Mouse (Mus musculus): ENCODE results near the gene Dimt1. TPM values are rescaled to one million over a fixed set of nuclear protein-coding genes. Genes with fewer than 3 reads are reported as not detected.

Dimt1 gene
- polyA plus RNA-seq, 1 experiment from 2014 or later: 44.1 TPM

- no peaks in the 10 kb centered on the region for H3K9me3 ChIP-seq
- ATAC-seq (ENCODE audit: borderline replicate concordance, extremely low read depth, low FRiP score, low TSS enrichment): peak; percentile 97
- WGBS: under 1% methylated on average over 84 of the region's 84 CpGs
These were observed 10.4 kb upstream of the Dimt1 start, which contains the start of gene Ipo11 for GRCm38 (mm10) chr13:106936256-106937137. TSS of gene Ipo11 (minus strand) at chr13:106936958.

GRCm38 (mm10) chr13:106937138-106937472, 9.8 kb upstream of the Dimt1 start:
- Histone ChIP-seq H3K9ac (peak overlapping the region; percentile 94; the same call in 1 of the 2 replicates), H3K27ac (no peak overlapping the region), H3K4me2 (peak overlapping the region; percentile 58), H3K27me3 (no peaks in the 10 kb centered on the region), H3K9me3 (no peaks in the 10 kb centered on the region), H3K4me1 (peaks cover 11% of the 10 kb centered on the region), H3K4me3 (peak overlapping the region; percentile 96), H3K36me3 (no peaks in the 10 kb centered on the region)
- no peak; the same call in 1 of the 2 replicates for ATAC-seq (ENCODE audit: borderline replicate concordance, extremely low read depth, low FRiP score, low TSS enrichment)
- 27% methylated on average over 7 of the region's 7 CpGs for WGBS

More at GRCm38 (mm10) chr13:106936256-106937137, 10.4 kb upstream of the Dimt1 start, which contains the start of gene Ipo11:
- Histone ChIP-seq H3K36me3 (no peaks in the 10 kb centered on the region), H3K4me2 (peak within 1 kb of the TSS; percentile 58), H3K27me3 (no peaks in the 10 kb centered on the region), H3K4me3 (peak within 1 kb of the TSS; percentile 96), H3K4me1 (peaks cover 11% of the 10 kb centered on the region), H3K27ac (peak within 1 kb of the TSS; percentile 81), H3K9ac (peak within 1 kb of the TSS; percentile 94)

GRCm38 (mm10) chr13:106941211-106941976, 5.5 kb upstream of the Dimt1 start:
- 28% methylated on average over 7 of the region's 7 CpGs for WGBS
- H3K9me3 ChIP-seq: no peaks in the 10 kb centered on the region
- H3K9ac ChIP-seq: no peak overlapping the region
- H3K36me3 ChIP-seq: no peaks in the 10 kb centered on the region
- H3K4me2 ChIP-seq: peak overlapping the region; percentile 16; the same call in 1 of the 2 replicates
- no peaks in the 10 kb centered on the region for H3K27me3 ChIP-seq
- no peak overlapping the region for H3K27ac ChIP-seq
- no peak for ATAC-seq (ENCODE audit: borderline replicate concordance, extremely low read depth, low FRiP score, low TSS enrichment)
- H3K4me3 ChIP-seq: peak overlapping the region; percentile 15; the same call in 1 of the 2 replicates
- H3K4me1 ChIP-seq: 0 out of 2 replicates have a peak, but pooled peaks cover 4% of the 10 kb centered on the region

- 67% methylated on average over 1 of the region's 1 CpGs for WGBS
- H3K4me3 ChIP-seq: no peak overlapping the region
These were observed 4.2 kb upstream of the Dimt1 start for GRCm38 (mm10) chr13:106942721-106943120.

GRCm38 (mm10) chr13:106945518-106945917, 1.4 kb upstream of the Dimt1 start:
- H3K27me3 ChIP-seq: no peaks in the 10 kb centered on the region
- no peak overlapping the region for H3K9ac ChIP-seq
- H3K4me1 ChIP-seq: peaks cover 8% of the 10 kb centered on the region
- H3K27ac ChIP-seq: no peak overlapping the region
- H3K4me2 ChIP-seq: no peak overlapping the region
- H3K9me3 ChIP-seq: no peaks in the 10 kb centered on the region
- peaks cover 8% of the 10 kb centered on the region for H3K36me3 ChIP-seq
- H3K4me3 ChIP-seq: no peak overlapping the region
- WGBS: 72% methylated on average over 9 of the region's 9 CpGs
- ATAC-seq (ENCODE audit: borderline replicate concordance, extremely low read depth, low FRiP score, low TSS enrichment): no peak

More at GRCm38 (mm10) chr13:106942721-106943120, 4.2 kb upstream of the Dimt1 start:
- Histone ChIP-seq H3K36me3 (no peaks in the 10 kb centered on the region), H3K4me1 (peaks cover 2% of the 10 kb centered on the region), H3K9ac (no peak overlapping the region), H3K4me2 (no peak overlapping the region), H3K27me3 (no peaks in the 10 kb centered on the region), H3K27ac (no peak overlapping the region), H3K9me3 (no peaks in the 10 kb centered on the region)
- no peak for ATAC-seq (ENCODE audit: borderline replicate concordance, extremely low read depth, low FRiP score, low TSS enrichment)

- Histone ChIP-seq H3K9ac (peak overlapping the region; percentile 80), H3K27me3 (no peaks in the 10 kb centered on the region), H3K9me3 (no peaks in the 10 kb centered on the region), H3K4me3 (peak overlapping the region; percentile 98), H3K27ac (no peak overlapping the region), H3K4me1 (peaks cover 8% of the 10 kb centered on the region), H3K4me2 (peak overlapping the region; percentile 63), H3K36me3 (peaks cover 25% of the 10 kb centered on the region)
- ATAC-seq (ENCODE audit: borderline replicate concordance, extremely low read depth, low FRiP score, low TSS enrichment): no peak
- 3% methylated on average over 6 of the region's 6 CpGs for WGBS
These were observed 656 bp downstream of the Dimt1 start for GRCm38 (mm10) chr13:106947583-106947982.

- no peaks in the 10 kb centered on the region for H3K4me1 ChIP-seq
- no peaks in the 10 kb centered on the region for H3K9me3 ChIP-seq
- 79% methylated on average over 3 of the region's 3 CpGs for WGBS
- no peak overlapping the region for H3K4me3 ChIP-seq
- peaks cover 75% of the 10 kb centered on the region for H3K36me3 ChIP-seq
- H3K27ac ChIP-seq: no peak overlapping the region
- H3K9ac ChIP-seq: no peak overlapping the region
- H3K4me2 ChIP-seq: no peak overlapping the region
- no peaks in the 10 kb centered on the region for H3K27me3 ChIP-seq
- no peak for ATAC-seq (ENCODE audit: borderline replicate concordance, extremely low read depth, low FRiP score, low TSS enrichment)
These were observed 8.0 kb downstream of the Dimt1 start for GRCm38 (mm10) chr13:106954880-106955279.

GRCm38 (mm10) chr13:106957554-106957953, 10.6 kb downstream of the Dimt1 start:
- WGBS: 83% methylated on average over 4 of the region's 4 CpGs
- Histone ChIP-seq H3K4me3 (no peak overlapping the region), H3K36me3 (peaks cover 71% of the 10 kb centered on the region)

GRCm38 (mm10) chr13:106958286-106958685, 11.4 kb downstream of the Dimt1 start:
- no peak overlapping the region for H3K27ac ChIP-seq
- 74% methylated on average over 3 of the region's 3 CpGs for WGBS
- no peaks in the 10 kb centered on the region for H3K27me3 ChIP-seq
- no peak for ATAC-seq (ENCODE audit: borderline replicate concordance, extremely low read depth, low FRiP score, low TSS enrichment)
- H3K4me1 ChIP-seq: no peaks in the 10 kb centered on the region
- H3K4me3 ChIP-seq: no peak overlapping the region
- no peak overlapping the region for H3K4me2 ChIP-seq
- H3K36me3 ChIP-seq: peaks cover 68% of the 10 kb centered on the region
- H3K9ac ChIP-seq: no peak overlapping the region
- no peaks in the 10 kb centered on the region for H3K9me3 ChIP-seq

More at GRCm38 (mm10) chr13:106957554-106957953, 10.6 kb downstream of the Dimt1 start:
- ATAC-seq (ENCODE audit: borderline replicate concordance, extremely low read depth, low FRiP score, low TSS enrichment): no peak
- no peak overlapping the region for H3K4me2 ChIP-seq
- H3K9me3 ChIP-seq: no peaks in the 10 kb centered on the region
- no peak overlapping the region for H3K27ac ChIP-seq
- no peaks in the 10 kb centered on the region for H3K27me3 ChIP-seq
- no peak overlapping the region for H3K9ac ChIP-seq
- H3K4me1 ChIP-seq: no peaks in the 10 kb centered on the region

- WGBS: 89% methylated on average over 3 of the region's 3 CpGs
- peaks cover 61% of the 10 kb centered on the region for H3K36me3 ChIP-seq
- no peaks in the 10 kb centered on the region for H3K4me1 ChIP-seq
- ATAC-seq (ENCODE audit: borderline replicate concordance, extremely low read depth, low FRiP score, low TSS enrichment): no peak
- no peak overlapping the region for H3K27ac ChIP-seq
- H3K4me3 ChIP-seq: no peak overlapping the region
- no peak overlapping the region for H3K9ac ChIP-seq
- H3K27me3 ChIP-seq: no peaks in the 10 kb centered on the region
- no peak overlapping the region for H3K4me2 ChIP-seq
- H3K9me3 ChIP-seq: no peaks in the 10 kb centered on the region
These were observed 13.6 kb downstream of the Dimt1 start for GRCm38 (mm10) chr13:106960557-106960956.

GRCm38 (mm10) chr13:106961496-106961895, 14.6 kb downstream of the Dimt1 start:
- Histone ChIP-seq H3K9ac (no peak overlapping the region), H3K4me2 (no peak overlapping the region), H3K9me3 (no peaks in the 10 kb centered on the region), H3K27me3 (no peaks in the 10 kb centered on the region), H3K27ac (no peak overlapping the region), H3K4me1 (no peaks in the 10 kb centered on the region), H3K4me3 (no peak overlapping the region), H3K36me3 (peaks cover 53% of the 10 kb centered on the region)
- no peak for ATAC-seq (ENCODE audit: borderline replicate concordance, extremely low read depth, low FRiP score, low TSS enrichment)
- WGBS: 94% methylated on average over 4 of the region's 4 CpGs
